Mouse (Mus musculus): ENCODE results near the gene Cdc42ep3.

DNA sequence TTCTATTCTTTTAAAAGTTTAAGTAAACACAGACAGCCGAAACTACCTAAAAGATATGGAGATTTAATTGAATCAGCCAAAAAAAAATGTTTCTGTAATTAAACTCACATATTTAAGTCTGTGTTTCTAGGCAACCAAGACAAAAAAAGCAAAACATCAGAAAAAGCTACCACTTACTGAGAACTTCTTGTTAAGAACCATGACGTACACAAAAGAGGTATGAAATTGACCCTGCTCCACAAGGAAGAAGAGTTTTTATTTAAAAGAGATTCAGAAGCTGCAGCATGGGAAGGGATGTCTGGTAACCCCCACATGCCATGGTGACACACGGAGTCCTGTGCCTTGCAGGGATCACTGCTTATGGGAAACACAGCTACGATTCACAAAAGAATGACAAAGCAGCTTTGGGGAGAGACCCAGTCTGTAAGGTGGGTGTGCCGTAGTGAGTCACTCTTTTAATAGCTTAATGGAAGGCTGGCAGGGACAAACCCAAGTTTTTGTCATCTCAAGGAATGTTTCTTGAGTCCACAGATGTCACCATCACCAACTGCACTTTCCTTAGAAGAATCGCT, 69.8 kb downstream of the Cdc42ep3 start:
- TF ChIP-seq CTCF (IDR thresholded peaks at IDR 0.05; ENCODE audit: insufficient read depth, low read length) (no peak), POLR2A (IDR thresholded peaks at IDR 0.05; ENCODE audit: borderline replicate concordance, extremely low read depth, low read depth, low read length) (no peak)
